ENCODE assay signal across 22 mouse cellular contexts in the genomic region with DNA sequence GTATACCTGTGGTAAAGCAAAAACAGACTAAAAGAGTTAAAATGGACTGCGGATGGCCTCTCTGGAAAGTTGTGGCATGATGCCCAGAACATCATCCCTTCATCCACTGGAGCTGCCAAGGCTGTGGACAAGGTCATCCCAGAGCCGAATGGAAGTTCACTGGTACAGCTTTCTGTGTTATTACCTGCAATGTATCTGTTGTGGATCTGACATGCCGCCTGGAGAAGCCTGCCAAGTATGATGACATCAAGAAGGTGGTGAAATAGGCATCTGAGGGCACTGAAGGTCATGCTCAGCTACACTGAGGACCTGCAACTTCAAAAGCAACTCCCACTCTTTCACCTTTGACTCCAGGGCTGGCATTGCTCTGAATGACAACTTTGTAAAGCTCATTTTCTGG. TPM values are rescaled to one million over a fixed set of nuclear protein-coding genes. Genes with fewer than 3 reads are reported as not detected.
DNase-seq lines count a peak whose midpoint lies in the region; ATAC-seq and TF ChIP-seq lines count a peak whose summit lies in the region.
"Had no signal": no experiment of that assay in that cellular context is flagged by ENCODE, and none has a peak within 500 bp of the region (broad histone marks: within the 10 kb centered on the region; RNA-seq: fewer than 3 reads in every experiment).

No protein-coding gene starts in this region.

- DNase-seq in cerebellum, postnatal 10 days = peak; percentile 1 to 2
- DNase-seq in cerebellum, adult 9-10 months = no peak
- peak; percentile 77 for DNase-seq in liver, postnatal 0 days
- DNase-seq in kidney, adult 9 months = peak; percentile 36
- peak; percentile 45 for DNase-seq in testis, postnatal 10 days (ENCODE audit: low spot score)
- no peak for DNase-seq in spleen, postnatal 10 days (ENCODE audit: low spot score in 2 of 2)
- no peak for DNase-seq in right cerebral cortex, postnatal 25 days
- DNase-seq: cerebellum, adult 11 months; heart, adult 11 months; left cerebral cortex, postnatal 4 days; lung, postnatal 10 days; thymus, adult 18-20 months had no signal

- no peaks in the 10 kb centered on the region for H3K4me1 ChIP-seq in liver, postnatal 0 days (ENCODE audit: insufficient read depth)
- no peaks in the 10 kb centered on the region for H3K4me1 ChIP-seq in liver, embryonic 12.5 days
- H3K4me1 ChIP-seq: embryonic facial prominence, embryonic 10.5 days; heart, embryonic 15.5 days; hindbrain, embryonic 10.5 days; megakaryocyte, embryonic 14.5 days had no signal

- ATAC-seq in liver, postnatal 0 days = peak; percentile 100
- no peak for ATAC-seq in liver, embryonic 12.5 days
- ATAC-seq: CD4-positive, CD25-positive, alpha-beta regulatory T cell, adult 4 months; forebrain, embryonic 16.5 days; midbrain, embryonic 16.5 days had no signal

- no peak for TF ChIP-seq CTCF in liver, postnatal 0 days (IDR thresholded peaks at IDR 0.05; ENCODE audit: low read depth)

- TF ChIP-seq EP300 in liver, postnatal 0 days (IDR thresholded peaks at IDR 0.05; ENCODE audit: low read depth) = 0 out of 2 replicates have a peak, but pooled peaks have one; percentile 41

- 46% methylated on average over 3 of the region's 3 CpGs for WGBS in liver, postnatal 0 days (ENCODE audit: insufficient replicate concordance)
- WGBS in liver, embryonic 12.5 days (ENCODE audit: insufficient replicate concordance) = 51% methylated on average over 3 of the region's 3 CpGs

- H3K9ac ChIP-seq in liver, postnatal 0 days (replicated peaks) = no peak overlapping the region
- H3K9ac ChIP-seq in liver, embryonic 12.5 days = no peak overlapping the region
- H3K9ac ChIP-seq: heart, embryonic 15.5 days; liver, embryonic 14.5 days had no signal

- H3K9me3 ChIP-seq in liver, postnatal 0 days (ENCODE audit: low read length) = no peaks in the 10 kb centered on the region
- H3K9me3 ChIP-seq in liver, embryonic 12.5 days (replicated peaks) = no peaks in the 10 kb centered on the region
- H3K9me3 ChIP-seq: embryonic facial prominence, embryonic 10.5 days; heart, embryonic 15.5 days; hindbrain, embryonic 10.5 days had no signal

- no peaks in the 10 kb centered on the region for H3K36me3 ChIP-seq in liver, postnatal 0 days (replicated peaks; ENCODE audit: insufficient read depth, low read length)
- no peaks in the 10 kb centered on the region for H3K36me3 ChIP-seq in liver, embryonic 12.5 days
- H3K36me3 ChIP-seq: embryonic facial prominence, embryonic 10.5 days; G1E; heart, embryonic 15.5 days; hindbrain, embryonic 10.5 days had no signal

- H3K4me3 ChIP-seq in liver, postnatal 0 days (ENCODE audit: low read depth, low read length) = no peak overlapping the region
- H3K4me3 ChIP-seq in liver, embryonic 12.5 days = no peak overlapping the region
- H3K4me3 ChIP-seq: embryonic facial prominence, embryonic 10.5 days; heart, embryonic 15.5 days; hindbrain, embryonic 10.5 days; megakaryocyte, embryonic 14.5 days had no signal

- no peaks in the 10 kb centered on the region for H3K27me3 ChIP-seq in liver, postnatal 0 days (ENCODE audit: insufficient read depth, low read length)
- H3K27me3 ChIP-seq in liver, embryonic 12.5 days (replicated peaks) = no peaks in the 10 kb centered on the region
- H3K27me3 ChIP-seq: heart, embryonic 15.5 days; megakaryocyte, embryonic 14.5 days had no signal

- H3K4me2 ChIP-seq in liver, postnatal 0 days (ENCODE audit: low read depth, low read length) = no peak overlapping the region
- no peak overlapping the region for H3K4me2 ChIP-seq in liver, embryonic 12.5 days
- H3K4me2 ChIP-seq: heart, embryonic 15.5 days had no signal

- H3K27ac ChIP-seq in liver, postnatal 0 days (ENCODE audit: low read depth) = peak overlapping the region; percentile 55
- no peak overlapping the region for H3K27ac ChIP-seq in liver, embryonic 12.5 days
- H3K27ac ChIP-seq: embryonic facial prominence, embryonic 10.5 days; heart, embryonic 15.5 days; hindbrain, embryonic 10.5 days; liver, embryonic 14.5 days had no signal

RNA-seq across cellular contexts. Expression of a gene that starts 9.6 kb away (rescaled TPM):
- 0.08 and 0.14 TPM in 2 replicates for polyA plus RNA-seq in liver, postnatal 0 days (2015; fragmentation: Nextera tagmentation; extraction: Ambion mirVana)
- polyA plus RNA-seq in liver, embryonic 12.5 days (2016; fragmentation: Nextera tagmentation; extraction: Ambion mirVana) = not detected in 2 replicates
- polyA plus RNA-seq: CD4-positive, CD25-positive, alpha-beta regulatory T cell, adult 4 months; forebrain, embryonic 16.5 days; G1E; heart, embryonic 15.5 days; hindbrain, embryonic 10.5 days; liver, embryonic 14.5 days; midbrain, embryonic 16.5 days had no signal

RNA-seq across cellular contexts. Expression of a gene that starts 32.2 kb away (rescaled TPM):
- polyA plus RNA-seq in liver, postnatal 0 days (2015; fragmentation: Nextera tagmentation; extraction: Ambion mirVana) = 57.9 and 68.7 TPM in 2 replicates
- 0.89 and 1.0 TPM in 2 replicates for polyA plus RNA-seq in liver, embryonic 12.5 days (2016; fragmentation: Nextera tagmentation; extraction: Ambion mirVana)
- polyA plus RNA-seq: CD4-positive, CD25-positive, alpha-beta regulatory T cell, adult 4 months; embryonic facial prominence, embryonic 10.5 days; forebrain, embryonic 16.5 days; G1E; heart, embryonic 15.5 days; hindbrain, embryonic 10.5 days; midbrain, embryonic 16.5 days had no signal

Comparison
In these comparisons a context has a peak if more than half of its experiments do, and no peak if none do; other contexts are left out.
1. DNase-seq: peak in cerebellum, postnatal 10 days (2 of 2), liver, postnatal 0 days (single experiment), kidney, adult 9 months (single experiment) and testis, postnatal 10 days (single experiment); none in cerebellum, adult 9-10 months (single experiment), spleen, postnatal 10 days (0 of 2) and right cerebral cortex, postnatal 25 days (single experiment).
2. RNA of a gene that starts 32.2 kb away (polyA plus RNA-seq): 57.9 to 68.7 TPM in liver, postnatal 0 days; 0.89 to 1.0 TPM in liver, embryonic 12.5 days; every median in the first group is over 10 times any median in the second.